Mouse (Mus musculus) bone marrow macrophage, adult 2 months (primary cell): ENCODE data around the gene Tmem184a. TPM values are rescaled to one million over a fixed set of nuclear protein-coding genes. Genes with fewer than 3 reads are reported as not detected.

Experiments used
- H3K27ac ChIP-seq: 2 replicates; pipeline ENCODE4 v1.5.1; 2012; ENCODE audit warnings: low read depth, low read length; ENCODE audit not compliant: insufficient read depth
- H3K4me1 ChIP-seq: 2 replicates; pipeline ENCODE4 v1.6.1; 2012; ENCODE audit warnings: low read length; ENCODE audit not compliant: control insufficient read depth, insufficient read depth
- H3K4me3 ChIP-seq: 2 replicates; pipeline ENCODE4 v1.5.1; 2012; ENCODE audit warnings: mild to moderate bottlenecking, low read length, moderate library complexity; ENCODE audit not compliant: insufficient read depth
- CTCF ChIP-seq: IDR thresholded peaks from 2 replicates; pipeline ENCODE4 v1.5.1; 2012; ENCODE audit warnings: low read depth, mild to moderate bottlenecking, low read length, moderate library complexity
- POLR2A ChIP-seq: IDR thresholded peaks from 2 replicates; pipeline ENCODE4 v1.6.1; 2012; ENCODE audit warnings: mild to moderate bottlenecking, low read depth, low read length, borderline replicate concordance
- polyA plus RNA-seq: library from polyadenylated mRNA; stranded (reverse); fragments of >200 nt; gene quantifications from 2 replicates; pipeline ENCODE4 v1.2.4, GENCODE M21; 2012; ENCODE audit not compliant: missing spikeins, insufficient read depth, insufficient read length

Tmem184a gene
- polyA plus RNA-seq, 1 experiment: not detected

DNA sequence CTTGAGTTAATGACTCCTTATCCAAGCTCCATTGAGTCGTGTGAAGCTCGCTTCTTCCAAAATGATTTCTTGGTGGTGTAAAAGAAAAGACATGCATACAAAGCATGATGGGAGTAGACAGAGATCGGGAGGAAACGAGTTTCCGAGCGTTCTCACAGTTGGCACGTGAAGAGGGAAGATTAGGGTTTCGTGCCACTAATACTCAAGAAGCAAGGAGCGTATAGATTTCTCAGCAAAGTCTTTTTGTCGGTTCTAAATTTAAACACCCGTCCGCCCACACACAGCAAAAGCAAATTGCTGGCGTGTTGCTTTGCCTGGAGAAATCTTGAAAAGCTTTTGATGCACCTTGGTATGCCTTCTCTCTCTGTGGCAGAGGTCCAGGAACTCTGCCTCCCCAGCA is 9.7 kb upstream of the Tmem184a start:
- TF ChIP-seq POLR2A: no peak
- H3K4me1 ChIP-seq: peaks cover 17% of the 10 kb centered on the region

DNA sequence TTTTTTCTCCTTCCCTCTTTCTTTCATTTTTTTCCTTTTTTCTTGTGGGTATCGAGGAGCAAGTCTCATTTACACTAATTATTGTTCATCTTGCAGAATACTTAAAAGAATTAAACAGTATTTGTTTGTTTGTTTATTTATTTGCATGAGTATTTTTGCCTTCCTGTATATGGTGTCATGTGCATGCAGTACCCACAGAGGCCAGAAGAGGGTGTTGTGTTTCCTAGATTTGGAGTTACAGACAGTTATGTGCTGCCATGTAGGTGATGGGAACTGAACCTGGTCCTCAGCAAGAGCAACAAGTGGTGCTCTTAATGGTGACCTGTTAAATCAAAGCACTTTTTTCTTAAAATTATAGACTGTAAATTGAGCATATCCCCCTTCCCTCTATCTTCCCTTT is 7.9 kb upstream of the Tmem184a start:
- Histone ChIP-seq H3K4me1 (peaks cover 17% of the 10 kb centered on the region), H3K4me3 (no peak overlapping the region), H3K27ac (no peak overlapping the region)
- TF ChIP-seq POLR2A (no peak), CTCF (no peak)

More for the DNA sequence above, 9.7 kb upstream of the Tmem184a start:
- H3K4me3 ChIP-seq: no peak overlapping the region
- H3K27ac ChIP-seq: no peak overlapping the region

DNA sequence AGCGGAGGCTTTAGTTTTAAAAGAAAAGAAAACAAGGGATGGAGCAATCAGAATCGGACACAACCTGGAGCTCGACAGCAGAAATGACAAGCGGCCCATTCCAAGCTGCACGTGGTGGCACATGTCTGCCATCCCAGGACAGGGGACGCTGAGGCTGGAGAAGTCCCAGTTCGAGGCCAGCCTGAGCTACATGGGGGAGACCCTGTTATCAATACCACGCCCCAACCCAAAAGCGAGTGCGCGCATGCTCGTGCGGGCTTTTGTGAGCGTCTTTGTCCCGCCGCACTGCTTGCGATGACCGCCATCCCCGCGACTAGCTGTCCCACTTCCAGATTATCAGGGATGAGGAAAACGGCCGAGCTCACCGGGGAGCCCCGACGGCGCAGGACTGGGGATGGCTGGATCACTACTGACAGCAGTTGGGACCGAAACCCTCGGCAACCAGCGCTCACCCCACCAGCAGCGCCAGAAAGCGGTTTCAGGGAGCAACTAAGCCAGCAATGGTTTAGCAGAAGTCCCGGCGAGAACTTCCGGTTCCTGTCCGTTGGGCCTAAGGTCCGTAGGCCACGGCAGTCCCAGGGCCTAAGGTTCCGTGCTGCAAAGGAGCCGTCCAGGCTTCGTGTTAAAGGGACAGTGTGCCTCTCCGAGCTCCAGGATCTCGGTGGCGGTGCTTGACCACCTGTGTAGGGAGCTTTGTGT is 6.8 kb upstream of the Tmem184a start, which contains the start of the genes Gm26938 and Psmg3:
Gene Gm26938, minus strand, starts transcription at position 51 of the 699 bp plus-strand sequence.
Gene Psmg3, minus strand, starts transcription at position 529 of the 699 bp plus-strand sequence.
- Histone ChIP-seq H3K4me1 (peaks cover 15% of the 10 kb centered on the region), H3K27ac (peak within 1 kb of the TSS; percentile 40; the same call in 1 of the 2 replicates), H3K4me3 (peak within 1 kb of the TSS; percentile 89)
- no peak for TF ChIP-seq CTCF
- no peak for TF ChIP-seq POLR2A

DNA sequence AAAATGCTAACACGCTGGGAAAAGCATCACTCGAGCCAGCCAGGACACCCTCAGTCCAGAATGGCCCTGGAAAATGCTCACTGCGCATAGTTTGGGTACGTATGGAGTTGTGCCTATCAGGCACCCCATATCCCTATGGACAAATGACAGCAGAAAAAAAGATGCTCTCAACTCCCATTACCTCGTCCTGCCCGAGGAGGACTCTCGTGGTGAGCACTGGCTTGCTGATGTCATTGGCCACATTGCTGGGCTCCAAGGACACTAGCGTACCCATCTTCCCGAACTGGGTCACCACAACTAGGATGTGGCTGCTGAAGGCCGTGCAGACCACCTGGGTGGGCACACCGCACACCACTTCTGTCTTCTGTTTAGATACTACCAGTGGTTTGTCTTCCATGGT is 6.2 kb upstream of the Tmem184a start:
- no peak overlapping the region for H3K27ac ChIP-seq
- H3K4me1 ChIP-seq: peaks cover 11% of the 10 kb centered on the region
- TF ChIP-seq POLR2A: no peak
- TF ChIP-seq CTCF: no peak
- peak overlapping the region; percentile 89 for H3K4me3 ChIP-seq

DNA sequence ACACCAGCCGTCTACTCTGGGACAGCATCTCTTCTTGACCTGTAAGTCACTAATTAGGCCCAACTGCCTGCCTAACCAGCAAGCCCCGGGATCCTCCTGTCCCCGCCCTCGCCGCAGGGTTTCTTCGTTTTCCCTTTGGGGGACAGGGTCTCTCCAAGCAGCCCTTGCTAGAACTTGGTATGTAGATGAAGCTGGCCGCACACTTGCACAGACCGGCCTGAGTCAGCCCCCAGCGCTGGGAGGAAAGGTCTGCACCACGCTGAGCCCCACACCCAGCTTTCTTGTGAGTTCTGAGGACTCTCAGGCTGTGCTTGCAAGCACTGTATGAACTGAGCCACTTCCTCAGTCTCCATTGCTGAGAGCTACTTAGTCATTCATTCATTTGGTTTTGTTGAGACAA is 4.8 kb upstream of the Tmem184a start:
- Histone ChIP-seq H3K4me1 (peaks cover 5% of the 10 kb centered on the region; the same call in 1 of the 2 replicates), H3K4me3 (no peak overlapping the region), H3K27ac (no peak overlapping the region)
- TF ChIP-seq CTCF (no peak), POLR2A (no peak)

DNA sequence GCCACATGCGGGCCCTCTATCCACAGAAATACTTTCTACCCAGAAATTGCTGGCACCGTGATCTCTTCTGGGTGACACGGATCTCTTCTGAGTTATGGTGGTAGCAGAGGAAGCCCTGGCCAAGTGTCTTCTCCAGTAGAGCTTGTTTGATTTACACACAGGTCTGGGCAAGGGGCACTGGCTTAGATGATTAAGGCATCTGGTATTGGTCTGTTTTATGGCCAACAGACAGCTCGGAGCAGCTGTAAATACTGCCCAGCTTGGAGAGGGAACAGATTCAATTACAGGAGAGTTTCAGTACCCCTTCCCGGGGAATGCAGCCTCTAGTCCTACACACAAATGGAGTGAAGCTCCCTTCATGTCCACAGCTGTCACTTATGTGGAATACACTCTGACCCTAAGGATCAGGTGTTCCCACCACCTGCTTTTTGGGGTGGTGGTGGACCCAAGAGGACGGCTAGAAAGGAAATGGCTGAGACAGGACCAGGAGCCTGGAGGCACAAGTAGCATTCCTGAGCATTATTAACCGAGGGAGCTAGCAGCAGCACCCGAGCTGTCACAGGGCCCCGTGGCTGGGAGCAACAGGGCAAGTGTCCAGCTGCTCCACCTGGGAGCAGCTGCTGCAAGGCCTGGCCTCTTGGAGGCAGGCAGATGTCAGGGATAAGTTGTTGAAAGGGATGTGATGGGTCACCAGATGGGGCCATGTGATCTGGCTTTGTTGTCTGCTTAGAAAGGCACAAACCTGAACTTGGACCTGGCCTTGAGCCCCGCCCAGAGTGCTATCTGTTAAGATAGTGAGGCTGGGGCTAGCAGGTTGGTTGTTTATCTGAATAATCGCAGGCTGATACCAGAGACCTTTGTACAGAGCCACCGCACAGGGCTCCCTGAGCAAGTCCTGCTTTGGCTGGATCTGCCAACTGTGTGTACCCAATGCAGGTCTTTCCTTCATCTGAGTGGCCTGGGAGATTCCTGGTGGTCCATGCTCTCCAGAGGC is 2.0 kb upstream of the Tmem184a start:
- H3K27ac ChIP-seq: no peak overlapping the region
- H3K4me1 ChIP-seq: peaks cover 5% of the 10 kb centered on the region; the same call in 1 of the 2 replicates
- TF ChIP-seq POLR2A (no peak), CTCF (no peak)
- H3K4me3 ChIP-seq: no peak overlapping the region

DNA sequence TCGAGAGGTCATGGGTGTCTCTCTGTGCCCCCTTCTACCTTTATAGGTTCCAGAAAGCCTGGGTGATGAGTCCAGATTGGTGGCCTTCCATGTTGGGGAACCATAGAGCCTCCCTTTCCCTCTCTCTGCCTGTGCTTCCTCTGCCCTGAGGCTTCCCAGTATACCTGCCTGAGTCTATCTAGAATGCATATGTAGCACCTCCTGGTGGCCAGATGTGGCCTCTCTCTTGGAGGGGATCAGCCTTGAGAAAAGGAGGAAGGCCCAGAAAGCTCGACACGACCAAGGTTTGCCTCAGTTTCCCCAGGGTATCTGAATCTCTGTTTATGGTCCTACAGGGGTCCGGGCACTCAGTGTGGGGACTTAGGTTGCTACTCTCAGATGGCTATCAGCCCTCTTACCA is 916 bp downstream of the Tmem184a start:
- peak; percentile 47; the same call in 1 of the 2 replicates for TF ChIP-seq CTCF
- TF ChIP-seq POLR2A: no peak
- H3K4me1 ChIP-seq: no peaks in the 10 kb centered on the region
- H3K4me3 ChIP-seq: no peak overlapping the region
- no peak overlapping the region for H3K27ac ChIP-seq

DNA sequence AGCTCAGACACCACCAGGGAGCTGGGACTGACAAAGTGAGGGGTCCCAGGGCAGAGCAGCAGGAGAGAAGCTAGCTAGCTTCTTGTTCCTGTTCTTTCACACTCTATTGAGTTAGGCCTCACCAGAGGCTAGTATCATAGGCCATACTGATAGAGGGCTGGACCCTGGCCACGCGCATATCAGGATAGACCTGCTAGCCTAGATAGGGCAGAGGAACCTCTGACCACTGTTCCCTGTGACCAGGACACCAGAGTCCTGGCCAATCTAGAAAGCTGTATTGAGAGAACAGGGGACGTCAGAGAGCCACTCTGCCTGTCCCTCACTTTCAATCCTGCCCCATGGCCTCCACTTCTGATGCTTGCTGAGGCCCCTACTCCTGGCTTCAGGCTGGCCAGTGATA is 1.7 kb downstream of the Tmem184a start:
- Histone ChIP-seq H3K4me1 (no peaks in the 10 kb centered on the region), H3K4me3 (no peak overlapping the region), H3K27ac (no peak overlapping the region)
- TF ChIP-seq POLR2A: no peak

DNA sequence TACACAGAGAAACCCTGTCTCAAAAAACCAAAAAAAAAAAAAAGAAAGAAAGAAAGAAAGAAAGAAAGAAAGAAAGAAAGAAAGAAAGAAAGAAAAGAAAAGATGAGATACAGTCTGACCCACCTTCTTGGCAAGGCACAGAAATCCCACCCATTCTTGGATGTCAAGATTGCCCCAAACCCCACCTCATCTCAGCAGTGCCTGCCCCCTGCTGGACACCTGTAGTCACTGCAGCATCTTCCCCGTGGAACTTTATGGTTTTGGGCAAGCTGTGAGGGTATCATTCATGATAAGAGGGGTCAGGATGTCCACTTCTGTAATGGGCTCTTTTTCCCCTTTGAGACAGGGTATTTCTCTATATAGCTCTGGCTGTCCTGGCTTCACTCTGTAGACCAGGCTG is 2.4 kb downstream of the Tmem184a start:
- H3K27ac ChIP-seq: no peak overlapping the region
- TF ChIP-seq POLR2A (no peak), CTCF (peak; percentile 81)

DNA sequence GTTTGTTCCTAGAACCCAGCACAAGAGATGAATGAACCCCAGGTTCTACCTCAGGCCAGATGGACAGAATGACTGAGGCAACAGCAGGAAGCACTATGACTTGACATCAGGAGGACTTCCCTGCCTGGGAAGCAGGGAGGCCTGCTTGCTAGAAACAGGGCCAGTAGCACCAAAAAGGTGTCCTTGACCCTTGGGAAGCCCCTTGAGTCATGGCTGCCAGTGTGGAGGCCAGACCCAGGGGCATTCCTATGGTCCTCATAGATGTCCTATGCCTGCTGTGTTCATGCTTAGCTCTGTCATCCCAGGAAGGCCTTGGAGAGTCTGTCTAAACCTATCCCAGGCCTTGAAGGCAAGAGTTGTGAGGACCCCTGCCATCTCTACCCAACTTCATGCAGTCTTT is 3.3 kb downstream of the Tmem184a start:
- no peaks in the 10 kb centered on the region for H3K4me1 ChIP-seq
- no peak overlapping the region for H3K27ac ChIP-seq
- H3K4me3 ChIP-seq: no peak overlapping the region
- TF ChIP-seq CTCF: no peak
- no peak for TF ChIP-seq POLR2A

More for the DNA sequence above, 2.4 kb downstream of the Tmem184a start:
- H3K4me3 ChIP-seq: no peak overlapping the region
- H3K4me1 ChIP-seq: no peaks in the 10 kb centered on the region
